Mouse (Mus musculus) myocyte (in vitro differentiated cells): ENCODE results near the gene Elavl1. TPM values are rescaled to one million over a fixed set of nuclear protein-coding genes. Genes with fewer than 3 reads are reported as not detected.

Experiments used
- H3K27me3 ChIP-seq: one replicate; pipeline ENCODE4 v1.6.1; 2011; ENCODE audit not compliant: control insufficient read depth, insufficient read depth, insufficient read length
- H3K36me3 ChIP-seq: one replicate; pipeline ENCODE4 v1.6.1; 2011; ENCODE audit not compliant: control insufficient read depth, insufficient read depth
- H3K4me2 ChIP-seq: one replicate; pipeline ENCODE4 v1.6.1; 2011; ENCODE audit warnings: low read depth, control low read depth
- H3K4me3 ChIP-seq: one replicate; pipeline ENCODE4 v1.5.1; 2011; ENCODE audit warnings: mild to moderate bottlenecking, control low read depth, moderate library complexity
- H3K79me2 ChIP-seq: one replicate; pipeline ENCODE4 v1.6.1; 2011; ENCODE audit not compliant: control insufficient read depth, insufficient read depth
- H3ac ChIP-seq: one replicate; pipeline ENCODE4 v1.6.1; 2011; ENCODE audit not compliant: control insufficient read depth, insufficient read length
- CEBPB ChIP-seq: IDR thresholded peaks from 2 replicates; pipeline ENCODE4 v1.6.1; 2011; ENCODE audit warnings: mild to moderate bottlenecking, moderate library complexity; ENCODE audit not compliant: poor library complexity, insufficient read depth, severe bottlenecking
- E2F4 ChIP-seq: IDR thresholded peaks from one replicate; pipeline ENCODE4 v1.6.1; 2011; ENCODE audit warnings: mild to moderate bottlenecking, control low read depth, moderate library complexity; ENCODE audit not compliant: insufficient read depth
- MAX ChIP-seq: IDR thresholded peaks from one replicate; pipeline ENCODE4 v1.6.1; 2011; ENCODE audit warnings: low read depth, mild to moderate bottlenecking, control low read depth
- MYOD1 ChIP-seq, 3 experiments: IDR thresholded peaks; one replicate each; pipeline ENCODE4 v1.6.1; 2011; ENCODE audit warnings: control low read depth in 2 of 3, low read depth in 2 of 3, mild to moderate bottlenecking in 2 of 3, moderate library complexity in 1 of 3; ENCODE audit not compliant: insufficient read length in 2 of 3, control insufficient read depth in 1 of 3
- MYOG ChIP-seq, 3 experiments: IDR thresholded peaks; one replicate each; pipeline ENCODE4 v1.6.1; 2011; ENCODE audit warnings: control low read depth in 2 of 3, low read depth in 2 of 3, mild to moderate bottlenecking in 2 of 3; ENCODE audit not compliant: insufficient read length in 2 of 3, control insufficient read depth in 1 of 3, insufficient read depth in 1 of 3
- POLR2A ChIP-seq: IDR thresholded peaks from one replicate; pipeline ENCODE4 v1.6.1; 2011; ENCODE audit warnings: low read depth, mild to moderate bottlenecking, control low read depth, moderate library complexity; ENCODE audit not compliant: insufficient read length
- POLR2AphosphoS2 ChIP-seq: IDR thresholded peaks from one replicate; pipeline ENCODE4 v1.6.1; 2011; ENCODE audit warnings: low read depth, control low read depth; ENCODE audit not compliant: insufficient read length
- REST ChIP-seq: IDR thresholded peaks from one replicate; pipeline ENCODE4 v1.6.1; 2011; ENCODE audit warnings: mild to moderate bottlenecking, control low read depth, moderate library complexity; ENCODE audit not compliant: insufficient read depth, insufficient read length
- SRF ChIP-seq: IDR thresholded peaks from one replicate; pipeline ENCODE4 v1.6.1; 2011; ENCODE audit warnings: low read depth; ENCODE audit not compliant: control insufficient read depth, insufficient read length
- TCF12 ChIP-seq: IDR thresholded peaks from one replicate; pipeline ENCODE4 v1.6.1; 2011; ENCODE audit warnings: mild to moderate bottlenecking, control low read depth; ENCODE audit not compliant: poor library complexity, insufficient read depth, severe bottlenecking
- TCF3 ChIP-seq: IDR thresholded peaks from one replicate; pipeline ENCODE4 v1.6.1; 2011; ENCODE audit warnings: low read depth, control low read depth; ENCODE audit not compliant: insufficient read length
- USF1 ChIP-seq: IDR thresholded peaks from one replicate; pipeline ENCODE4 v1.6.1; 2011; ENCODE audit warnings: low read depth, mild to moderate bottlenecking, control low read depth, moderate library complexity
- polyA plus RNA-seq: library from polyadenylated mRNA; unstranded; fragments of >200 nt; fragmentation: generic; extraction: Trizol; gene quantifications from one replicate; pipeline ENCODE4 v1.2.1, GENCODE M21; 2012; ENCODE audit warnings: missing spikeins

Gene Elavl1
- polyA plus RNA-seq, 1 experiment = 44.2 TPM

- TF ChIP-seq CEBPB = no peak
- peak in 2 of 3 experiments; percentile 39 to 46 for TF ChIP-seq MYOG (IDR thresholded peaks at IDR 0.05; ENCODE audit: control insufficient read depth in 1 of 3, insufficient read depth in 1 of 3, insufficient read length in 2 of 3, low read depth in 2 of 3)
- no peak for TF ChIP-seq TCF12
- peak in 1 of 3 experiments; percentile 65 for TF ChIP-seq MYOD1 (IDR thresholded peaks at IDR 0.05; ENCODE audit: control insufficient read depth in 1 of 3, insufficient read length in 2 of 3, low read depth in 2 of 3)
- no peak for TF ChIP-seq REST
- peak; percentile 78 for TF ChIP-seq POLR2A
- no peak for TF ChIP-seq MAX
- no peak for TF ChIP-seq USF1
- peak; percentile 96 for TF ChIP-seq POLR2AphosphoS2
- TF ChIP-seq E2F4 = no peak
- no peak for TF ChIP-seq TCF3
- TF ChIP-seq SRF = peak; percentile 64
- Histone ChIP-seq H3ac (peak within 1 kb of the TSS; percentile 76), H3K4me3 (peak within 1 kb of the TSS; percentile 89), H3K27me3 (no peaks in the 10 kb centered on the region), H3K4me2 (peak within 1 kb of the TSS; percentile 91), H3K79me2 (peaks cover 31% of the 10 kb centered on the region), H3K36me3 (peaks cover 6% of the 10 kb centered on the region)
Observed at GRCm38 (mm10) chr8:4238434-4239192, 86.6 kb downstream of the Elavl1 start, which contains the start of the genes Map2k7 and Gm49320. Map2k7 (plus strand) TSS chr8:4238740. Gm49320 (plus strand) TSS chr8:4238865.

- peaks cover 31% of the 10 kb centered on the region for H3K79me2 ChIP-seq
- H3ac ChIP-seq = peak overlapping the region; percentile 76
- H3K4me2 ChIP-seq = peak overlapping the region; percentile 91
- H3K27me3 ChIP-seq = no peaks in the 10 kb centered on the region
- H3K36me3 ChIP-seq = peaks cover 6% of the 10 kb centered on the region
- peak overlapping the region; percentile 89 for H3K4me3 ChIP-seq
- no peak for TF ChIP-seq TCF3
- TF ChIP-seq MYOD1 (IDR thresholded peaks at IDR 0.05; ENCODE audit: control insufficient read depth in 1 of 3, insufficient read length in 2 of 3, low read depth in 2 of 3) = no peak
- TF ChIP-seq MYOG (IDR thresholded peaks at IDR 0.05; ENCODE audit: control insufficient read depth in 1 of 3, insufficient read depth in 1 of 3, insufficient read length in 2 of 3, low read depth in 2 of 3) = no peak
- no peak for TF ChIP-seq CEBPB
- TF ChIP-seq TCF12 = no peak
- TF ChIP-seq USF1 = no peak
- no peak for TF ChIP-seq REST
Observed at GRCm38 (mm10) chr8:4237814-4238433, 87.3 kb downstream of the Elavl1 start.

Other genes with a start within 250 kb of the Elavl1 start
- gene Cd209f, start 219.6 kb downstream of the Elavl1 start, polyA plus RNA-seq = not detected
- not detected for gene Cd209g, start 191.3 kb downstream of the Elavl1 start, polyA plus RNA-seq
- 18.0 TPM for gene Evi5l, start 158.8 kb downstream of the Elavl1 start, polyA plus RNA-seq
- gene Prr36, start 108.0 kb downstream of the Elavl1 start, polyA plus RNA-seq = 0.19 TPM
- 2.4 TPM for gene Lrrc8e, start 98.6 kb downstream of the Elavl1 start, polyA plus RNA-seq
- 35.0 TPM for gene Map2k7, start 86.7 kb downstream of the Elavl1 start, polyA plus RNA-seq
- 0.36 TPM for gene Gm49320, start 86.5 kb downstream of the Elavl1 start, polyA plus RNA-seq
- 1.4 TPM for gene Tgfbr3l, start 77.2 kb downstream of the Elavl1 start, polyA plus RNA-seq
- gene Snapc2, start 72.3 kb downstream of the Elavl1 start, polyA plus RNA-seq = 36.2 TPM
- gene Ctxn1, start 66.1 kb downstream of the Elavl1 start, polyA plus RNA-seq = 32.6 TPM
- gene Timm44, start 49.5 kb downstream of the Elavl1 start, polyA plus RNA-seq = 45.6 TPM
- 6.7 TPM for gene Ccl25, start 203 bp downstream of the Elavl1 start, polyA plus RNA-seq
- 0.07 TPM for gene Cers4, start 167.6 kb upstream of the Elavl1 start, polyA plus RNA-seq